Mouse (Mus musculus) ES-Bruce4 (cell line): ENCODE results near the gene Kitl. TPM values are rescaled to one million over a fixed set of nuclear protein-coding genes. Genes with fewer than 3 reads are reported as not detected.

ENCODE experiments used
- H3K27ac ChIP-seq: 2 replicates; pipeline ENCODE4 v1.5.1; 2012; ENCODE audit warnings: low read length, inconsistent platforms; ENCODE audit not compliant: insufficient read depth
- H3K27me3 ChIP-seq: 2 replicates; pipeline ENCODE4 v1.6.1; 2012; ENCODE audit warnings: mild to moderate bottlenecking, low read length, inconsistent platforms; ENCODE audit not compliant: control insufficient read depth, poor library complexity, insufficient read depth, severe bottlenecking
- H3K36me3 ChIP-seq: 2 replicates; pipeline ENCODE4 v1.6.1; 2012; ENCODE audit warnings: inconsistent platforms, mild to moderate bottlenecking, low read length, moderate library complexity; ENCODE audit not compliant: control insufficient read depth, poor library complexity, insufficient read depth, severe bottlenecking
- H3K4me1 ChIP-seq: one replicate; pipeline ENCODE4 v1.8.1; 2011; ENCODE audit warnings: low read length; ENCODE audit not compliant: control insufficient read depth, insufficient read depth
- H3K4me3 ChIP-seq: 2 replicates; pipeline ENCODE4 v1.5.1; 2011; ENCODE audit warnings: low read depth, mild to moderate bottlenecking, low read length
- H3K9ac ChIP-seq: 2 replicates; pipeline ENCODE4 v1.6.1; 2012; ENCODE audit warnings: low read depth, mild to moderate bottlenecking, inconsistent platforms; ENCODE audit not compliant: poor library complexity, severe bottlenecking
- H3K9me3 ChIP-seq: replicated peaks from 2 replicates; pipeline ENCODE4 v1.6.1; 2012; ENCODE audit warnings: mild to moderate bottlenecking, low read length, inconsistent platforms; ENCODE audit not compliant: control insufficient read depth, poor library complexity, insufficient read depth, severe bottlenecking
- CTCF ChIP-seq: IDR thresholded peaks from one replicate; pipeline ENCODE4 v1.8.1; 2011; ENCODE audit warnings: low read depth, low read length
- EP300 ChIP-seq: IDR thresholded peaks from 2 replicates; pipeline ENCODE4 v1.6.1; 2011; ENCODE audit warnings: low read depth, low read length; ENCODE audit not compliant: insufficient read depth
- POLR2A ChIP-seq: IDR thresholded peaks from one replicate; pipeline ENCODE4 v1.8.1; 2011; ENCODE audit warnings: low read length; ENCODE audit not compliant: insufficient read depth
- polyA plus RNA-seq: library from polyadenylated mRNA; stranded (reverse); fragments of >200 nt; gene quantifications from 2 replicates; pipeline ENCODE4 v1.2.4, GENCODE M21; 2011; ENCODE audit warnings: low read depth; ENCODE audit not compliant: missing spikeins, insufficient read depth, insufficient read length

The Kitl gene
- polyA plus RNA-seq, 1 experiment, result 8.9 TPM

DNA sequence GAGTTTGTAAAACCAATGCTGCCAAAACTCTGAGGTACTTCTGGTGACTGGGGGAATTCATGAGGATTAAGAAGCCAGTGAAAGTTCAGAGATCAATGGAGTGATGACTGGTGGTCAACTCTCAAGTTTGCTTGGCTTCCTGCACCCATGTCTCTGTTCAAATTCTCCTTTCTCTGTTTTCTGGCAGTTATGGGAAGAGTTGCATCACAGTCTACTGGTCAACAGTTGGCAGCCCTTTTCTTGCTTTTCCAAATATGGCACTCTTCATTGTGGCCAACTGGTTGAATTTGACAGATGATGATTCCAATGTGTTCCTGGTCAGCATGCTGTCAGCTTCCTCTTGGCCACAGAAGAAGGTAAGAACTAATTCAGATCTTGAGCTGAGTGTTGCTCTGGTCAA, 25.7 kb upstream of the Kitl start:
- Histone ChIP-seq H3K4me1 (no peaks in the 10 kb centered on the region), H3K27ac (no peak overlapping the region), H3K4me3 (no peak overlapping the region), H3K36me3 (no peaks in the 10 kb centered on the region), H3K9me3 (no peaks in the 10 kb centered on the region), H3K27me3 (no peaks in the 10 kb centered on the region), H3K9ac (no peak overlapping the region)
- TF ChIP-seq POLR2A (no peak), EP300 (no peak), CTCF (no peak)

DNA sequence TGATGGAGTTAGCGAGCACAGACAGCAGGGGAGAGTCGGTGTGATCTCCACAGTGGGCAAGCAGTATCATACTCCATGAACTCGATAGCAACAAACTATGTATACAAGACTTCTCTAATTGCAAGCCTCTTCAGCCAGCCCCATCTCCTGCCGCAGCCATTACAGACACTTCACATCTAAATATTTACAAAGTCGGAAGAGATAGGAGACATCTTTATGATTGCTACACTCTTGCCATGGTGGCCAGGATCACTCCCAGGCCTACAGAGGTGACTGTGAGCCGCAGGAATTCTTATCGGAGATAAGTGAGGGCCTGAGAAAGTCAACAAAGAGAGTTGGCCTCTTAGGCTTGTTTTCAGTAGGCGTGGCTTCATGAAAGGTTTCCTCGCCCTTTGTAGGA, 23.3 kb upstream of the Kitl start:
- H3K27ac ChIP-seq, result no peak overlapping the region
- TF ChIP-seq POLR2A, result no peak

DNA sequence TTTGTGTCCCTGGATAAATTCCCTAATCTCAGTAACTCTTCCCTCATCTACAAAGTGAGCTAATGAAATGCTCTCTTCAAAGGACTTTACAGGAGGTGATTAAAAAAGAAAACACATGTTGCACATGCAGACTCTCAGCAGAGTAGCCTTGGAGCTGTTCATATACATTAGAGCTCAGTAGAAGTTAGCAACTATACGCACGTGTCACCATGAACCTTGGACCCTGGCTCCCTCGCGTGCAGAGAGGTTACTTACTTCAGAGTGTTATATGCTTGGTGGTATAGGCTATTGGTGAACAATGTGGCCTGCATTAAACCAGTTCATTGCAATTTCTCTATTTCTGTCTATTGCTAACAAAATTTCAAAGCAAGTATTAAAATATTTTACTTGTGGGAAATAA, 14.0 kb upstream of the Kitl start:
- Histone ChIP-seq H3K9ac (no peak overlapping the region), H3K4me1 (no peaks in the 10 kb centered on the region), H3K27ac (no peak overlapping the region), H3K27me3 (no peaks in the 10 kb centered on the region), H3K9me3 (no peaks in the 10 kb centered on the region), H3K4me3 (no peak overlapping the region), H3K36me3 (no peaks in the 10 kb centered on the region)
- no peak for TF ChIP-seq EP300
- TF ChIP-seq CTCF, result no peak
- TF ChIP-seq POLR2A, result no peak

More for the DNA sequence above, 23.3 kb upstream of the Kitl start:
- Histone ChIP-seq H3K27me3 (no peaks in the 10 kb centered on the region), H3K4me3 (no peak overlapping the region), H3K9me3 (no peaks in the 10 kb centered on the region), H3K4me1 (no peaks in the 10 kb centered on the region), H3K36me3 (no peaks in the 10 kb centered on the region), H3K9ac (no peak overlapping the region)

DNA sequence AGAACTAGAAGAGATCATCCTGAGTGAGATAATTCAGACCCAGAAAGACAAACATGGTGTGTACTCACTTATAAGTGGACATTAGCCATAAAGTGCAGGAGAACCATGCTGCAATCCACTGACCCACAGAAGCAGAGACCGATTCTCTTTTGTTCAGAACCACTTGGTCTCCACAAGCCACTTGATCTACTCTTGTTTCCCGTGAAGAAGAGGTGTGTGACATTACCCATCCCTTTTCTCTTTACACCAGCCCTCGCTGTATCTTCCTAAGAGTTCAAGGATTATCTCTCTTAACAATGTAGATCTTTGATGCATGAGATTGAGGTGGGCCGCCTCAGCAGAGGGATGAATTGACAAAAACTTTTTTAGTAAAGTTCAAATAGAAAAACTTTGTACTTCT, 11.6 kb upstream of the Kitl start:
- Histone ChIP-seq H3K4me1 (no peaks in the 10 kb centered on the region), H3K9me3 (no peaks in the 10 kb centered on the region), H3K27me3 (no peaks in the 10 kb centered on the region), H3K9ac (no peak overlapping the region), H3K4me3 (no peak overlapping the region), H3K36me3 (no peaks in the 10 kb centered on the region), H3K27ac (no peak overlapping the region)
- TF ChIP-seq EP300 (no peak), CTCF (no peak), POLR2A (no peak)

DNA sequence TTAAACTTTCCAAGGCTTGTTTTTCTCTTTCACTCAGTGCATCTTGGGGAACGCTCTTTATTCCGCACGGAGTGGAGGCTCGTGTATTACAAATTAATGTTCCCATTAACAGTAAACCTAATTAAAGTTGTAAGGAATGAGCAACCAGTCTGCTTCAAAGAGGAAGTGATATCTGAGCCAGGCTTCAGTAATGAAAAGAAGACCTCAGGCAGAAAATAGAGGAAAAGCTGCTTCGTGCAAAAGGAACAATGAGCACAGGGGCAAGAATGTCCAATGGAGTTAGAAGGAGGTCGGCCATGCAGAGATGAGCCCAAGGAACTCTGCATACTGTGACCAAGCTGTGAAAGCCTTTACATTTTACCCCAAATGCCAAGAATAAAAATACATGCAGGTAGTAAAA, 5.7 kb upstream of the Kitl start:
- Histone ChIP-seq H3K27ac (no peak overlapping the region), H3K9ac (no peak overlapping the region), H3K27me3 (no peaks in the 10 kb centered on the region), H3K36me3 (no peaks in the 10 kb centered on the region), H3K9me3 (no peaks in the 10 kb centered on the region), H3K4me3 (no peak overlapping the region), H3K4me1 (no peaks in the 10 kb centered on the region)
- no peak for TF ChIP-seq CTCF
- TF ChIP-seq POLR2A, result no peak
- TF ChIP-seq EP300, result no peak

DNA sequence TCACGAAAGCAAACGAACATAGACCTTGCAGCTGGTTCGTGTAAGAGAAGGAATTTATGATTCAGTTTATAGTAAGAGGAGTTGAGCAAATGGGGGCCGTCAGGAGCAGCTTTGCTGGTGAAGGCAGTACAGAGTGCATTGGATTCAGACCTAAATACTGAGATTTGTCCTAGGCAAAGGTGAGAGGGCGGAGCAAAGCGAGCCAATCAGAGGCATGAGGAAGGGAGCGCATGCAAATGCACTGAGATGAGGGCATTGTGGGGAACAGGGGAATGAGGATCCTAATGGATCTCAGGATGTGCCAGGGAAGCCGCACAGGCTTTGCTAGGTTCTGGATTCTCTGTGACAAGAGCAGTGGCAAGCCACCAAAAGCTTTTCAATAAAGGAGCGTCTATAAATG, 5.1 kb upstream of the Kitl start:
- no peaks in the 10 kb centered on the region for H3K9me3 ChIP-seq
- no peak overlapping the region for H3K27ac ChIP-seq
- TF ChIP-seq EP300 (no peak), CTCF (no peak), POLR2A (no peak)
- H3K36me3 ChIP-seq, result no peaks in the 10 kb centered on the region
- H3K4me1 ChIP-seq, result no peaks in the 10 kb centered on the region
- no peaks in the 10 kb centered on the region for H3K27me3 ChIP-seq
- no peak overlapping the region for H3K9ac ChIP-seq
- no peak overlapping the region for H3K4me3 ChIP-seq

DNA sequence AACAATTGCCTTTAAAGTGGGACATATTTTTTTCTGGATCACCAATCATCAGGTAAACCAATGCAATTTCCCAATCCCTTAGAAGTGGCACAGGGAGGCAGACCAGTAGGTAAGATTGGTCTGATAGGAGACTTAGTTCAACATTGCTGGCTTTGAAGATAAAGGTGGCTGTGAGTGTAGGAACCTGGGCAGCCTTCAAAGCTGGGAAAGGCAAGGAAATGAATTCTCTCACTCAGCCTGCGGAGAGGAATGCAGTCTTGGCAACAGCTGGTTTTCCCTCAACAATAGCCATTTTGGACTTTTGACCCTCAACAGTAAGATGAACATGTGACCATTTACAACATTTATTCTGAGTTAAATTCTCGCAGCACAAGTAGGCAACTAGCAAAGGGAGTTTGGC, 1.3 kb upstream of the Kitl start:
- Histone ChIP-seq H3K9ac (no peak overlapping the region), H3K4me3 (no peak overlapping the region), H3K9me3 (no peaks in the 10 kb centered on the region), H3K4me1 (no peaks in the 10 kb centered on the region), H3K27me3 (peaks cover 7% of the 10 kb centered on the region; the same call in 1 of the 2 replicates), H3K27ac (no peak overlapping the region), H3K36me3 (no peaks in the 10 kb centered on the region)
- TF ChIP-seq POLR2A (no peak), EP300 (no peak), CTCF (no peak)
